Mouse (Mus musculus) liver, postnatal 0 days (tissue): Measurements from ENCODE around the gene Marcksl1. TPM values are rescaled to one million over a fixed set of nuclear protein-coding genes. Genes with fewer than 3 reads are reported as not detected.
A peak's percentile ranks its signal among the peaks of the same experiment; 100 is the strongest.

Experiments
- ATAC-seq: fragments of 200-750 bp; cut with Nextera tagmentation; 2 replicates; pipeline ENCODE4 v1.8.0; 2017; ENCODE audit warnings: mild to moderate bottlenecking, moderate library complexity
- DNase-seq: peaks from one replicate; pipeline ENCODE4 v3.0.0-alpha.2; 2016
- H3K27ac ChIP-seq: fragments of 300-500 bp; sonication (generic); 2 replicates; pipeline ENCODE4 v1.5.1; 2014; ENCODE audit warnings: antibody characterized with exemption, moderate library complexity, mild to moderate bottlenecking, low read depth
- H3K27me3 ChIP-seq: fragments of 300-500 bp; sonication (generic); 2 replicates; pipeline ENCODE4 v1.6.1; 2014; ENCODE audit warnings: low read length, control low read depth, mixed read lengths; ENCODE audit not compliant: insufficient read depth
- H3K36me3 ChIP-seq: fragments of 300-500 bp; sonication (generic); replicated peaks from 2 replicates; pipeline ENCODE4 v1.6.1; 2014; ENCODE audit warnings: mild to moderate bottlenecking, control low read depth, low read length, moderate library complexity, mixed read lengths; ENCODE audit not compliant: insufficient read depth
- H3K4me1 ChIP-seq: fragments of 300-500 bp; sonication (generic); 2 replicates; pipeline ENCODE4 v1.6.1; 2014; ENCODE audit warnings: antibody characterized with exemption, mild to moderate bottlenecking, control low read depth; ENCODE audit not compliant: insufficient read depth
- H3K4me2 ChIP-seq: fragments of 300-500 bp; sonication (generic); 2 replicates; pipeline ENCODE4 v1.6.1; 2014; ENCODE audit warnings: low read depth, mild to moderate bottlenecking, low read length, moderate library complexity, mixed read lengths
- H3K4me3 ChIP-seq: fragments of 300-500 bp; sonication (generic); 2 replicates; pipeline ENCODE4 v1.5.1; 2014; ENCODE audit warnings: low read depth, low read length
- H3K9ac ChIP-seq: fragments of 300-500 bp; sonication (generic); replicated peaks from 2 replicates; pipeline ENCODE4 v1.6.1; 2014; ENCODE audit warnings: mild to moderate bottlenecking, moderate library complexity
- H3K9me3 ChIP-seq: fragments of 300-500 bp; sonication (generic); 2 replicates; pipeline ENCODE4 v1.6.1; 2016; ENCODE audit warnings: mild to moderate bottlenecking, control low read depth, low read length, mixed read lengths
- CTCF ChIP-seq: sonication (generic); IDR thresholded peaks from 2 replicates; pipeline ENCODE4 v1.5.1; 2016; ENCODE audit warnings: antibody characterized with exemption, low read depth
- EP300 ChIP-seq: IDR thresholded peaks from 2 replicates; pipeline ENCODE4 v1.6.1; 2016; ENCODE audit warnings: antibody characterized with exemption, low read depth, mild to moderate bottlenecking
- WGBS: fragments of 180-500 bp; shearing (Covaris S2); extraction: QIAGEN DNeasy Blood & Tissue Kit; methylation state at CpG from one replicate; pipeline ENCODE4 v1.1.7; 2014; ENCODE audit not compliant: insufficient replicate concordance; 5-methylcytosine and 5-hydroxymethylcytosine counted together
- polyA plus RNA-seq: library from polyadenylated mRNA; unstranded; fragments of >200 nt; fragmentation: Nextera tagmentation; extraction: Ambion mirVana; gene quantifications from 2 replicates; pipeline ENCODE4 v1.2.1, GENCODE M21; 2015

Marcksl1 gene
- polyA plus RNA-seq, 1 experiment from 2014 or later = 42.7 TPM

DNA sequence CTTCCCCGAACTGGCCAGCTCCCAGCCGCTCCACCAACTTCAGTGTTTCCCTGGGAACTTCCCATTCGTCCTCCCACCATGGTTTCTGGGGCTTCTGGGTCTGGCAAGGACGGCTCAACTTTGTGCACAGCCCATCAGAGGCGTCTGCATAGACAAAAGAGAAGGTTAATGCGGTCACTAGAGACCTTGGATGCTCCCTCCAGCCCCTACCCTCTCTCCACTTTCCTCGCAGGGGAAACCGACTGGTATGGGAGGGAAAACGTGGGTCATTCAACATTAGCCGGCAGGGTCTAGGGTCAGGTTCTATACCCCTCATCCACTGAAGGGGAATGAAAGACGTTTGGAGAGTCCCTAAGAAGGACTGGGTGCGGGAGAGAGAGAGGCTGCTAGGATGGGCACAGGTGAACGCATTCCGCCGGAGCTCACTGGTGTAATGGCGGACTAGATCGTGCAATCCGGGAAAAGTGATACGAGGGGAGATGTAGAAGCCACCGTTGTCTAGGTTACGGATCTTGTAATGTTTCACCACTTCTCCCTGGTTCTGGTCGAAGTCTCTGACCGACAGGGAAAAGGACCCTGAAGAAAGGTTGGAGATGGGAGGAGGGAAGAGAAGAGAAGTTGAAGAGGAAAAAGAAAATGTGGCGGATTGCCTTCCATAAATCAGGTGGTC lies 42.6 kb downstream of the Marcksl1 start:
- TF ChIP-seq CTCF (no peak), EP300 (no peak)
- DNase-seq (no peak), ATAC-seq (peak; percentile 31)
- Histone ChIP-seq H3K9ac (peak overlapping the region; percentile 56), H3K27ac (no peak overlapping the region), H3K36me3 (no peaks in the 10 kb centered on the region), H3K4me1 (peaks cover 23% of the 10 kb centered on the region), H3K4me2 (peak overlapping the region; percentile 95), H3K4me3 (peak overlapping the region; percentile 57), H3K27me3 (no peaks in the 10 kb centered on the region), H3K9me3 (no peaks in the 10 kb centered on the region)
- 1% methylated on average over 24 of the region's 24 CpGs for WGBS

DNA sequence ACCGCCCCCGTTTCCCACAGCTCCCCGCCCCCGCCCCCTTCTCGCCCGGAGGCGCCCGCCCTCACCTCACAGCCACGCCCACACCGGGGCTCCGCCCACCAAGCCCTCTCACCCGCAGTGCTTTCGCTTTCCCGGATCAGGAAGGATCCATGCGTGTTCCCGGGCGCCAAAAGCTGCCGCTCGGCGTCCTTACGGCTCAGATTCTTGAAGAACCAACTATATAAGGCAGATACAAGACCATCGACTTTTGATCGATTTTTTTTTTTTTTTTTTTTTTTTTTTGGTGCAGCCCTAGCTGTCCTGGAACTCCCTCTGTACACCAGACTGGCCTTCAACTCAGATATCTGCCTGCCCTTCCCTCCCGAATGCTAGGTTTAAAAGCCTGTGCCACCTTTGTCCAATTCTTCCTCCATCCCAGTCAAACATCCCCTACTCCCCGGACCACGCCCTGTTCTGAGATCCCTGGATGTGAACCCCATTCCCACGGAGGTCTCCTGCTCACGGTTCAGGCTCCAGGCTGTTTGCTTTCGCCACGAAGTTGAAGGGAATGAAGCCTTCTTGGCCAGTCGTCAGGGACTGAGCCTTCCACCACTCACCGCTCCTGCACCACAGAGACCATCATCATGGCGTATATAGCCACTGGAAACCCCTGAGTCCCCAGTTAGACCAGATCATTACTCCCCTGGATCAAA lies 43.3 kb downstream of the Marcksl1 start:
- H3K9me3 ChIP-seq = no peaks in the 10 kb centered on the region
- H3K4me1 ChIP-seq = peaks cover 23% of the 10 kb centered on the region
- no peak for TF ChIP-seq CTCF
- no peak for TF ChIP-seq EP300
- peak overlapping the region; percentile 95 for H3K4me2 ChIP-seq
- H3K36me3 ChIP-seq = no peaks in the 10 kb centered on the region
- peak overlapping the region; percentile 56 for H3K9ac ChIP-seq
- DNase-seq (peak; percentile 96), ATAC-seq (peak; percentile 84)
- peak overlapping the region; percentile 67 for H3K27ac ChIP-seq
- 7% methylated on average over 29 of the region's 33 CpGs for WGBS
- H3K4me3 ChIP-seq = peak overlapping the region; percentile 57
- H3K27me3 ChIP-seq = no peaks in the 10 kb centered on the region

DNA sequence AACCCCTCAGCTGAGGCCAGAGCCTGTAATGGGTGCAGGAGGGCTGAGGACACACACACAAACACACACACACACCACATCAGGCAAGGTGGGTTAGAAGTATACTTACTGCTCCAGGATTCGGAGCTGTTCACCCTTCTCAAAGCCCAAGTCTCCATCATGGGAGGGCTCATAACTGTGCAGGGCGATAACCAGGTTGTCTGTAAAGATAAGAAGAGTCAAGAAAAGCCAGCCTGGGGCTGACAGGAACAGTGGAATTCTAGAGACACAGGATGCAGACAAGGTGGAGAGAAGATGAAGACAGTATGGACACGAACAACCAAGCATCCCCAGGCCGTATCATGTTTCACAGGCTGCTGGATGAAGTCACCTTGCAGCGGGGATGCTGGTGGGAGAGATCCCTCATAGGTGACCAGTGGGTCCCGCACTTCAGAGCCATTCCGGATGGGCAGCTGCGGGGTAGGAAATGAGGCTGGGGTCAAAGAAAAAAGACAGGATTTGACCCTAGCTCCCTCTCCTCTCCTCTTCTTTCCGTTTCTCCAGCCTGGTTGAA lies 44.0 kb downstream of the Marcksl1 start:
- H3K4me3 ChIP-seq = peak overlapping the region; percentile 57
- no peaks in the 10 kb centered on the region for H3K27me3 ChIP-seq
- no peaks in the 10 kb centered on the region for H3K36me3 ChIP-seq
- H3K9me3 ChIP-seq = no peaks in the 10 kb centered on the region
- WGBS = 73% methylated on average over 9 of the region's 9 CpGs
- H3K9ac ChIP-seq = peak overlapping the region; percentile 56
- H3K27ac ChIP-seq = peak overlapping the region; percentile 69
- H3K4me1 ChIP-seq = peaks cover 23% of the 10 kb centered on the region
- no peak for TF ChIP-seq CTCF
- peak; percentile 78 for TF ChIP-seq EP300
- DNase-seq = no peak
- H3K4me2 ChIP-seq = peak overlapping the region; percentile 95
- ATAC-seq = peak; percentile 73

DNA sequence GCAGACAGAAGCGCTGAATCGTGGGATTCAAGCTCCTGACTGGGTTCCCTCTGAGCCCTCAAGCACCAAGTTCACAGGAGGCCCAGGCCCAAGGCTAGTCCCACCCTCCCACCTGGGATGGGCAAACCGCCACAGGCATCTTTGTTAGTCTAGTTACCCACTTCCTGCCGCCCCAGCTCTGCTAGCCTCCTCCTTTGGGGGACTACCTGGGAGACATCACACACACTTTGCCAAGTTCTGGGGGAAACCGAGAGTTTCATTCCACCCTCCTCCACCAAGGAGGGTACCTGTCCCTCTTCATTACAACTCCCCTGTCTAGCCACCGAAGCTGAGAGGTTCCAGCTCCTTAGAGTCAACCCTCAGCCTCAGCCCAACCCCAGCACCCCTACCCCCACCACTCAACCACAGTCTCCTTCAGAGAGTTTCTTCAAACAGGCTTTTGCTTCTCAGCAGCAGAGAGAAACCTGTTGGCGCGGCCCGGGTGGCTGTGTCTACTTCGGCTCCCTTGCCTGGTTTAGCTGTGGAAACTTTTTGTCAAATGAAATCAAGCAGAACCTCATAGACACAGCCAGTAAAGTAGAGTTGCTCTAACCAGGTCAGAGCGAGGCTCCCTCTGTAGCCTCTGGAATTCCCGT lies 45.1 kb downstream of the Marcksl1 start:
- peaks cover 25% of the 10 kb centered on the region for H3K4me1 ChIP-seq
- DNase-seq (peak; percentile 14), ATAC-seq (no peak)
- 72% methylated on average over 12 of the region's 12 CpGs for WGBS
- no peaks in the 10 kb centered on the region for H3K27me3 ChIP-seq
- no peak for TF ChIP-seq EP300
- TF ChIP-seq CTCF = no peak
- peak overlapping the region; percentile 69 for H3K27ac ChIP-seq
- no peaks in the 10 kb centered on the region for H3K36me3 ChIP-seq
- peak overlapping the region; percentile 95; the same call in 1 of the 2 replicates for H3K4me2 ChIP-seq
- H3K9me3 ChIP-seq = no peaks in the 10 kb centered on the region
- no peak overlapping the region for H3K9ac ChIP-seq
- no peak overlapping the region for H3K4me3 ChIP-seq

DNA sequence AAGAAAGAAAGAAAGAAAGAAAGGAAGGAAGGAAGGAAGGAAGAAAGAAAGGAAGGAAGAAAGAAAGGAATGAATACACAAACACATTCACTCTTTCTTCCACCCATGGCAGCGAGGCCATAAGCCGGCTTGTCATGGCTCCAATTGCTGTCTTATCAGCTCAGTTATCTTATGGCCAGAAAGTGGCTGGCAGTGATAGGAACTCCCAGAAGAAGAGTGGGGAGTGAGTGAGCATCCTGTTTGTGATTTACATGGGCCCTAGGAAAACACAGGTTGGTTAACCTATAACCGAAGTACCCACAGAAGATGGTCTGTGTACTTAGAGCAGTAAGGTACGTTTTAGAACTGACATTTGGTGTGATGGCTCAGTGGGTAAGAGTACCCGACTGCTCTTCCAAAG lies 47.8 kb downstream of the Marcksl1 start:
- Histone ChIP-seq H3K9ac (no peak overlapping the region), H3K9me3 (no peaks in the 10 kb centered on the region), H3K27me3 (no peaks in the 10 kb centered on the region), H3K4me2 (no peak overlapping the region), H3K4me1 (peaks cover 20% of the 10 kb centered on the region), H3K27ac (no peak overlapping the region), H3K36me3 (no peaks in the 10 kb centered on the region), H3K4me3 (no peak overlapping the region)
- WGBS = 54% methylated on average over 5 of the region's 5 CpGs
- DNase-seq (no peak), ATAC-seq (no peak)
- TF ChIP-seq CTCF = no peak

DNA sequence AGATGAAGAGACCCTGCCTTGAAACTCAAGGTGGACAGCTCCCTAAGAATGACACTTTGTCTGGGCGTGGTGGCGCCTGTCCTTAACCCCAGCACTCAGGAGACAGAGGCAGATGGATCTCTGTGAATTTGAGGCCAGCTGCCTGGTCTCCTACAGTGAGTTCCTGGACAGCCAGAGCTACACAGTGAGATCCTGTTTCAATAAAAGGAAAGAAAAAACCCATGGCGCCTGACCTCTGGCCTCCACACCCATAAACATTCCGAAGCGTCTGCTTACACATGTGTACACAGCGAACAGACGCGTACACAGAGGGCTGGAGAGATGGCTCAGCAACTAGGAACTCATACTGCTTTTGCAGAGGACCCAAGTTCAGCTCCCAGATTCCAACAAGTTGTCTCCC lies 50.3 kb downstream of the Marcksl1 start:
- WGBS = 67% methylated on average over 8 of the region's 8 CpGs
- H3K36me3 ChIP-seq = no peaks in the 10 kb centered on the region
- DNase-seq (no peak), ATAC-seq (no peak)
- H3K9ac ChIP-seq = no peak overlapping the region
- no peak overlapping the region for H3K4me3 ChIP-seq
- no peak for TF ChIP-seq CTCF
- TF ChIP-seq EP300 = no peak
- H3K27ac ChIP-seq = no peak overlapping the region
- peaks cover 6% of the 10 kb centered on the region; the same call in 1 of the 2 replicates for H3K4me1 ChIP-seq
- no peaks in the 10 kb centered on the region for H3K9me3 ChIP-seq
- no peaks in the 10 kb centered on the region for H3K27me3 ChIP-seq
- no peak overlapping the region for H3K4me2 ChIP-seq
